In the genomic region with DNA sequence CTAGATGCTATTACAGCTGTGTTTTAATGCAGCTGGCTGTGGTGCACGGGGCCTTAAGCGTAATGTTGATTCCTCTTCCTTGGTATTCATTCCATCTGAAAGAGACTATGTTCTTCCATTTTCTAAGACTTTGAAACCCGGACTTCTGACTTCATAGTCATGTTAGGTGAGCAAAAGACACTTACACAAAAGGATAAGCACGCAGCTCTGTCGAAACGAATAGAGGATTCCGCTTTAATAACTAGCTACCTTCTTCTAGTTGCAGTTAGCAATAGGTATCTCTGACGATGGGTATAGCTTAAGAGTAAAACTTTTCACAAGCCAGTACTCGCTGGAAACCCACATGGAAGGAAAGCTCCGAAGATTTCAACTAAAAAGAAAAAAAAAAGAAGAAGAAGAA, we compare ENCODE assay signal across 9 mouse cellular contexts. TPM values are rescaled to one million over a fixed set of nuclear protein-coding genes. Genes with fewer than 3 reads are reported as not detected.
DNase-seq lines count a peak whose midpoint lies in the region; ATAC-seq lines count a peak whose summit lies in the region.
"Had no signal": no experiment of that assay in that cellular context is flagged by ENCODE, and none has a peak within 500 bp of the region (broad histone marks: within the 10 kb centered on the region; RNA-seq: fewer than 3 reads in every experiment).

No protein-coding gene starts in this region.

- H3K36me3 ChIP-seq in kidney, embryonic 16.5 days (ENCODE audit: insufficient read depth, low read length), result no peaks in the 10 kb centered on the region
- H3K36me3 ChIP-seq in embryonic facial prominence, embryonic 11.5 days (replicated peaks; ENCODE audit: control insufficient read depth, insufficient read depth, low read depth, low read length), result no peaks in the 10 kb centered on the region
- H3K36me3 ChIP-seq in hindbrain, embryonic 15.5 days, result no peaks in the 10 kb centered on the region
- no peaks in the 10 kb centered on the region for H3K36me3 ChIP-seq in midbrain, embryonic 15.5 days (replicated peaks)
- H3K36me3 ChIP-seq: G1E had no signal

- H3K9ac ChIP-seq in kidney, embryonic 16.5 days (replicated peaks; ENCODE audit: low read length), result peak overlapping the region; percentile 71
- peak overlapping the region; percentile 84 for H3K9ac ChIP-seq in embryonic facial prominence, embryonic 11.5 days (replicated peaks; ENCODE audit: low read length)
- H3K9ac ChIP-seq in hindbrain, embryonic 15.5 days, result peak overlapping the region; percentile 60; the same call in 1 of the 2 replicates
- no peak overlapping the region for H3K9ac ChIP-seq in midbrain, embryonic 15.5 days

- no peak for DNase-seq in kidney, adult 18-20 months
- DNase-seq in embryonic facial prominence, embryonic 11.5 days (ENCODE audit: low spot score), result peak; percentile 37
- DNase-seq in cerebellum, postnatal 4 days (ENCODE audit: low spot score in 2 of 2), result no peak
- DNase-seq in T-cell, adult 2 months (ENCODE audit: low spot score), result no peak
- no peak for DNase-seq in gastrocnemius, postnatal 10 days

- H3K4me3 ChIP-seq in kidney, embryonic 16.5 days (ENCODE audit: low read length), result peak overlapping the region; percentile 80
- H3K4me3 ChIP-seq in embryonic facial prominence, embryonic 11.5 days (ENCODE audit: low read depth, low read length), result peak overlapping the region; percentile 63
- H3K4me3 ChIP-seq in hindbrain, embryonic 15.5 days, result peak overlapping the region; percentile 82
- peak overlapping the region; percentile 68 for H3K4me3 ChIP-seq in midbrain, embryonic 15.5 days

- H3K4me1 ChIP-seq in kidney, embryonic 16.5 days (ENCODE audit: insufficient read depth, low read length), result 0 out of 2 replicates have a peak, but pooled peaks cover 10% of the 10 kb centered on the region
- no peaks in the 10 kb centered on the region; the same call in 1 of the 2 replicates for H3K4me1 ChIP-seq in embryonic facial prominence, embryonic 11.5 days (ENCODE audit: control insufficient read depth, insufficient read depth, low read length)
- H3K4me1 ChIP-seq in hindbrain, embryonic 15.5 days (replicated peaks), result peaks cover 12% of the 10 kb centered on the region; the same call in 1 of the 2 replicates
- peaks cover 5% of the 10 kb centered on the region for H3K4me1 ChIP-seq in midbrain, embryonic 15.5 days

- no peaks in the 10 kb centered on the region for H3K9me3 ChIP-seq in kidney, embryonic 16.5 days (ENCODE audit: low read length)
- H3K9me3 ChIP-seq in embryonic facial prominence, embryonic 11.5 days (replicated peaks; ENCODE audit: control insufficient read depth, low read length), result no peaks in the 10 kb centered on the region
- H3K9me3 ChIP-seq in hindbrain, embryonic 15.5 days, result no peaks in the 10 kb centered on the region
- no peaks in the 10 kb centered on the region for H3K9me3 ChIP-seq in midbrain, embryonic 15.5 days

- 8% methylated on average over 10 of the region's 10 CpGs for WGBS in kidney, embryonic 16.5 days
- WGBS in embryonic facial prominence, embryonic 11.5 days, result 3% methylated on average over 10 of the region's 10 CpGs
- whole genome bisulfite sequencing in hindbrain, embryonic 15.5 days, result 6% methylated on average over 10 of the region's 10 CpGs
- WGBS in midbrain, embryonic 15.5 days, result 7% methylated on average over 10 of the region's 10 CpGs

- no peak for ATAC-seq in kidney, embryonic 16.5 days (ENCODE audit: low FRiP score, low TSS enrichment)
- no peak for ATAC-seq in embryonic facial prominence, embryonic 11.5 days (replicated peaks; ENCODE audit: insufficient number of reproducible peaks, low FRiP score, low TSS enrichment, low read depth)
- ATAC-seq in hindbrain, embryonic 15.5 days (ENCODE audit: low FRiP score, low read depth), result no peak
- no peak for ATAC-seq in midbrain, embryonic 15.5 days (replicated peaks)

- H3K27ac ChIP-seq in kidney, embryonic 16.5 days (ENCODE audit: low read length), result peak overlapping the region; percentile 85
- peak overlapping the region; percentile 86 for H3K27ac ChIP-seq in embryonic facial prominence, embryonic 11.5 days (replicated peaks; ENCODE audit: low read depth, low read length)
- H3K27ac ChIP-seq in hindbrain, embryonic 15.5 days (replicated peaks), result no peak overlapping the region
- H3K27ac ChIP-seq in midbrain, embryonic 15.5 days, result no peak overlapping the region

- peak overlapping the region; percentile 97 for H3K4me2 ChIP-seq in kidney, embryonic 16.5 days (replicated peaks; ENCODE audit: low read depth, low read length)
- H3K4me2 ChIP-seq in embryonic facial prominence, embryonic 11.5 days (ENCODE audit: low read depth, low read length), result peak overlapping the region; percentile 72
- H3K4me2 ChIP-seq in hindbrain, embryonic 15.5 days, result peak overlapping the region; percentile 96
- H3K4me2 ChIP-seq in midbrain, embryonic 15.5 days, result peak overlapping the region; percentile 81

- H3K27me3 ChIP-seq in kidney, embryonic 16.5 days (ENCODE audit: insufficient read depth, low read length), result no peaks in the 10 kb centered on the region
- H3K27me3 ChIP-seq in embryonic facial prominence, embryonic 11.5 days (ENCODE audit: control insufficient read depth, insufficient read depth, low read length), result no peaks in the 10 kb centered on the region
- peaks cover 9% of the 10 kb centered on the region for H3K27me3 ChIP-seq in hindbrain, embryonic 15.5 days
- H3K27me3 ChIP-seq in midbrain, embryonic 15.5 days (replicated peaks), result no peaks in the 10 kb centered on the region

RNA-seq across cellular contexts. Expression of a gene that starts 1.5 kb away (rescaled TPM):
- polyA plus RNA-seq in kidney, embryonic 16.5 days (2015; fragmentation: Nextera tagmentation; extraction: Ambion mirVana), result 36.2 and 37.0 TPM in 2 replicates
- polyA plus RNA-seq in embryonic facial prominence, embryonic 11.5 days (2014; fragmentation: Nextera tagmentation; extraction: Ambion mirVana), result 177 and 206 TPM in 2 replicates
- polyA plus RNA-seq in hindbrain, embryonic 15.5 days (2015; fragmentation: Nextera tagmentation; extraction: Ambion mirVana), result 20.4 and 23.2 TPM in 2 replicates
- 27.6 and 28.7 TPM in 2 replicates for polyA plus RNA-seq in midbrain, embryonic 15.5 days (2015; fragmentation: Nextera tagmentation; extraction: Ambion mirVana)
- total RNA-seq in gastrocnemius, postnatal 10 days (2021), result 10 to 100 TPM; 32.5 to 46.0 TPM
- polyA plus RNA-seq: G1E had no signal

Comparison
In these comparisons a context has a peak if more than half of its experiments do, and no peak if none do; other contexts are left out.
1. H3K27ac ChIP-seq: peak in kidney, embryonic 16.5 days (single experiment) and embryonic facial prominence, embryonic 11.5 days (single experiment); none in hindbrain, embryonic 15.5 days (single experiment) and midbrain, embryonic 15.5 days (single experiment).
2. Peak in every context shown above with its lines, with median percentiles within 50 percentile points of each other: H3K4me2 ChIP-seq and H3K4me3 ChIP-seq.